Mouse (Mus musculus): ENCODE data around the gene Ktn1. TPM values are rescaled to one million over a fixed set of nuclear protein-coding genes. Genes with fewer than 3 reads are reported as not detected.

Ktn1 gene
- polyA plus RNA-seq, 1 experiment from 2014 or later, result 63.6 TPM

GRCm38 (mm10) chr14:47650338-47650720 is 2.1 kb downstream of the Ktn1 start:
- Histone ChIP-seq H3K4me3 (replicated peaks; ENCODE audit: low read length) (peak overlapping the region; percentile 93), H3K9me3 (replicated peaks; ENCODE audit: control insufficient read depth, low read length) (no peaks in the 10 kb centered on the region), H3K27me3 (ENCODE audit: control insufficient read depth, insufficient read depth, low read length) (no peaks in the 10 kb centered on the region), H3K27ac (ENCODE audit: low read length) (no peak overlapping the region), H3K9ac (ENCODE audit: low read length) (peak overlapping the region; percentile 97), H3K36me3 (ENCODE audit: control insufficient read depth, insufficient read depth, low read length) (no peaks in the 10 kb centered on the region), H3K4me2 (ENCODE audit: low read depth, low read length) (peak overlapping the region; percentile 67), H3K4me1 (ENCODE audit: control insufficient read depth, insufficient read depth, low read length) (peaks cover 7% of the 10 kb centered on the region; the same call in 1 of the 2 replicates)
- 23% methylated on average over 6 of the region's 6 CpGs for WGBS
- ATAC-seq (ENCODE audit: insufficient read depth, low FRiP score), result no peak

- Histone ChIP-seq H3K27ac (ENCODE audit: low read length) (no peak overlapping the region), H3K36me3 (ENCODE audit: control insufficient read depth, insufficient read depth, low read length) (no peaks in the 10 kb centered on the region), H3K4me1 (ENCODE audit: control insufficient read depth, insufficient read depth, low read length) (peaks cover 7% of the 10 kb centered on the region; the same call in 1 of the 2 replicates), H3K4me2 (ENCODE audit: low read depth, low read length) (no peak overlapping the region), H3K27me3 (ENCODE audit: control insufficient read depth, insufficient read depth, low read length) (no peaks in the 10 kb centered on the region), H3K9me3 (replicated peaks; ENCODE audit: control insufficient read depth, low read length) (no peaks in the 10 kb centered on the region), H3K4me3 (replicated peaks; ENCODE audit: low read length) (no peak overlapping the region), H3K9ac (ENCODE audit: low read length) (no peak overlapping the region)
- no peak for ATAC-seq (ENCODE audit: insufficient read depth, low FRiP score)
- WGBS, result 72% methylated on average over 4 of the region's 4 CpGs
These were observed 3.0 kb downstream of the Ktn1 start for GRCm38 (mm10) chr14:47651272-47651671.

- no peak for ATAC-seq (ENCODE audit: insufficient read depth, low FRiP score)
- H3K9me3 ChIP-seq (replicated peaks; ENCODE audit: control insufficient read depth, low read length), result no peaks in the 10 kb centered on the region
These were observed 7.2 kb downstream of the Ktn1 start for GRCm38 (mm10) chr14:47655444-47655843.

GRCm38 (mm10) chr14:47663844-47664469 is 15.7 kb downstream of the Ktn1 start:
- Histone ChIP-seq H3K4me3 (replicated peaks; ENCODE audit: low read length) (no peak overlapping the region), H3K4me2 (ENCODE audit: low read depth, low read length) (no peak overlapping the region), H3K4me1 (ENCODE audit: control insufficient read depth, insufficient read depth, low read length) (no peaks in the 10 kb centered on the region), H3K9ac (ENCODE audit: low read length) (no peak overlapping the region), H3K9me3 (replicated peaks; ENCODE audit: control insufficient read depth, low read length) (no peaks in the 10 kb centered on the region), H3K27me3 (ENCODE audit: control insufficient read depth, insufficient read depth, low read length) (no peaks in the 10 kb centered on the region), H3K27ac (ENCODE audit: low read length) (no peak overlapping the region), H3K36me3 (ENCODE audit: control insufficient read depth, insufficient read depth, low read length) (0 out of 2 replicates have a peak, but pooled peaks cover 4% of the 10 kb centered on the region)
- 81% methylated on average over 11 of the region's 11 CpGs for WGBS
- no peak for ATAC-seq (ENCODE audit: insufficient read depth, low FRiP score)

More at GRCm38 (mm10) chr14:47655444-47655843, 7.2 kb downstream of the Ktn1 start:
- Histone ChIP-seq H3K27ac (ENCODE audit: low read length) (no peak overlapping the region), H3K36me3 (ENCODE audit: control insufficient read depth, insufficient read depth, low read length) (no peaks in the 10 kb centered on the region), H3K9ac (ENCODE audit: low read length) (no peak overlapping the region), H3K4me2 (ENCODE audit: low read depth, low read length) (no peak overlapping the region), H3K4me3 (replicated peaks; ENCODE audit: low read length) (no peak overlapping the region), H3K27me3 (ENCODE audit: control insufficient read depth, insufficient read depth, low read length) (no peaks in the 10 kb centered on the region), H3K4me1 (ENCODE audit: control insufficient read depth, insufficient read depth, low read length) (peaks cover 6% of the 10 kb centered on the region; the same call in 1 of the 2 replicates)
- 77% methylated on average over 2 of the region's 2 CpGs for WGBS

- Histone ChIP-seq H3K4me3 (replicated peaks; ENCODE audit: low read length) (no peak overlapping the region), H3K27ac (ENCODE audit: low read length) (no peak overlapping the region), H3K36me3 (ENCODE audit: control insufficient read depth, insufficient read depth, low read length) (0 out of 2 replicates have a peak, but pooled peaks cover 4% of the 10 kb centered on the region), H3K4me2 (ENCODE audit: low read depth, low read length) (no peak overlapping the region), H3K9me3 (replicated peaks; ENCODE audit: control insufficient read depth, low read length) (no peaks in the 10 kb centered on the region), H3K27me3 (ENCODE audit: control insufficient read depth, insufficient read depth, low read length) (no peaks in the 10 kb centered on the region), H3K9ac (ENCODE audit: low read length) (no peak overlapping the region), H3K4me1 (ENCODE audit: control insufficient read depth, insufficient read depth, low read length) (no peaks in the 10 kb centered on the region)
- no peak for ATAC-seq (ENCODE audit: insufficient read depth, low FRiP score)
These were observed 16.2 kb downstream of the Ktn1 start for GRCm38 (mm10) chr14:47664470-47664864.

GRCm38 (mm10) chr14:47665061-47665778 is 17.0 kb downstream of the Ktn1 start:
- no peak overlapping the region for H3K9ac ChIP-seq (ENCODE audit: low read length)
- H3K9me3 ChIP-seq (replicated peaks; ENCODE audit: control insufficient read depth, low read length), result no peaks in the 10 kb centered on the region
- H3K36me3 ChIP-seq (ENCODE audit: control insufficient read depth, insufficient read depth, low read length), result 0 out of 2 replicates have a peak, but pooled peaks cover 4% of the 10 kb centered on the region
- no peaks in the 10 kb centered on the region for H3K4me1 ChIP-seq (ENCODE audit: control insufficient read depth, insufficient read depth, low read length)
- no peak overlapping the region for H3K4me2 ChIP-seq (ENCODE audit: low read depth, low read length)
- no peak overlapping the region for H3K27ac ChIP-seq (ENCODE audit: low read length)
- no peak overlapping the region for H3K4me3 ChIP-seq (replicated peaks; ENCODE audit: low read length)
- no peaks in the 10 kb centered on the region for H3K27me3 ChIP-seq (ENCODE audit: control insufficient read depth, insufficient read depth, low read length)
- peak; percentile 62; the same call in 1 of the 2 replicates for ATAC-seq (ENCODE audit: insufficient read depth, low FRiP score)
- 65% methylated on average over 5 of the region's 5 CpGs for WGBS

GRCm38 (mm10) chr14:47668096-47668495 is 19.8 kb downstream of the Ktn1 start:
- no peak overlapping the region for H3K4me2 ChIP-seq (ENCODE audit: low read depth, low read length)
- no peaks in the 10 kb centered on the region for H3K4me1 ChIP-seq (ENCODE audit: control insufficient read depth, insufficient read depth, low read length)
- H3K27ac ChIP-seq (ENCODE audit: low read length), result no peak overlapping the region
- H3K27me3 ChIP-seq (ENCODE audit: control insufficient read depth, insufficient read depth, low read length), result no peaks in the 10 kb centered on the region
- no peak for ATAC-seq (ENCODE audit: insufficient read depth, low FRiP score)
- no peaks in the 10 kb centered on the region for H3K9me3 ChIP-seq (replicated peaks; ENCODE audit: control insufficient read depth, low read length)
- peaks cover 4% of the 10 kb centered on the region; the same call in 1 of the 2 replicates for H3K36me3 ChIP-seq (ENCODE audit: control insufficient read depth, insufficient read depth, low read length)
- no peak overlapping the region for H3K9ac ChIP-seq (ENCODE audit: low read length)
- H3K4me3 ChIP-seq (replicated peaks; ENCODE audit: low read length), result no peak overlapping the region

- Histone ChIP-seq H3K4me2 (ENCODE audit: low read depth, low read length) (no peak overlapping the region), H3K27me3 (ENCODE audit: control insufficient read depth, insufficient read depth, low read length) (no peaks in the 10 kb centered on the region), H3K4me3 (replicated peaks; ENCODE audit: low read length) (no peak overlapping the region), H3K9me3 (replicated peaks; ENCODE audit: control insufficient read depth, low read length) (no peaks in the 10 kb centered on the region), H3K27ac (ENCODE audit: low read length) (no peak overlapping the region), H3K36me3 (ENCODE audit: control insufficient read depth, insufficient read depth, low read length) (peaks cover 21% of the 10 kb centered on the region), H3K9ac (ENCODE audit: low read length) (no peak overlapping the region), H3K4me1 (ENCODE audit: control insufficient read depth, insufficient read depth, low read length) (no peaks in the 10 kb centered on the region)
- ATAC-seq (ENCODE audit: insufficient read depth, low FRiP score), result no peak
- 92% methylated on average over 10 of the region's 10 CpGs for WGBS
These were observed 34.6 kb downstream of the Ktn1 start for GRCm38 (mm10) chr14:47682886-47683285.

GRCm38 (mm10) chr14:47684579-47684978 is 36.3 kb downstream of the Ktn1 start:
- ATAC-seq (ENCODE audit: insufficient read depth, low FRiP score), result no peak
- Histone ChIP-seq H3K9ac (ENCODE audit: low read length) (no peak overlapping the region), H3K27ac (ENCODE audit: low read length) (no peak overlapping the region), H3K4me2 (ENCODE audit: low read depth, low read length) (no peak overlapping the region), H3K4me3 (replicated peaks; ENCODE audit: low read length) (no peak overlapping the region), H3K9me3 (replicated peaks; ENCODE audit: control insufficient read depth, low read length) (no peaks in the 10 kb centered on the region), H3K27me3 (ENCODE audit: control insufficient read depth, insufficient read depth, low read length) (no peaks in the 10 kb centered on the region), H3K4me1 (ENCODE audit: control insufficient read depth, insufficient read depth, low read length) (no peaks in the 10 kb centered on the region), H3K36me3 (ENCODE audit: control insufficient read depth, insufficient read depth, low read length) (peaks cover 22% of the 10 kb centered on the region)
- WGBS, result 92% methylated on average over 5 of the region's 5 CpGs

Measured in stomach, embryonic 16.5 days (tissue).